Mouse (Mus musculus) adrenal gland, postnatal 10 days (tissue): Measurements from ENCODE around the gene Clnk. TPM values are rescaled to one million over a fixed set of nuclear protein-coding genes. Genes with fewer than 3 reads are reported as not detected.
"Not testable (repeated sequence)": the region's sequence is repeated elsewhere in the genome, so short reads cannot be mapped to it uniquely, and the experiment has no call there.

Experiments
- DNase-seq: peaks from one replicate; pipeline ENCODE4 v3.0.0; 2021; ENCODE audit warnings: mixed read lengths
- long read RNA-seq, 2 experiments: library from polyadenylated mRNA; stranded (forward); transcript quantifications; one replicate each; pipeline ENCODE4 v2.0.0; 2021
- total RNA-seq, 2 experiments: library from RNA; stranded (reverse); gene quantifications; 2 replicates each; pipeline ENCODE4 v1.2.3; 2021

The Clnk gene
- under 1 TPM in 1 of 2 experiments, not detected in 1; 0.39 TPM for total RNA-seq
- long read RNA-seq, experiment 1: 0 reads
- long read RNA-seq, experiment 2: 0 reads

GRCm38 (mm10) chr5:38876622-38877021, at the start of gene Clnk:
TSS of gene Clnk (minus strand) at chr5:38876812.
- no peak for DNase-seq

GRCm38 (mm10) chr5:38905271-38905670, 28.7 kb upstream of the Clnk start:
- no peak for DNase-seq

- no peak for DNase-seq
Observed at GRCm38 (mm10) chr5:38904528-38905044, 28.0 kb upstream of the Clnk start.

DNA sequence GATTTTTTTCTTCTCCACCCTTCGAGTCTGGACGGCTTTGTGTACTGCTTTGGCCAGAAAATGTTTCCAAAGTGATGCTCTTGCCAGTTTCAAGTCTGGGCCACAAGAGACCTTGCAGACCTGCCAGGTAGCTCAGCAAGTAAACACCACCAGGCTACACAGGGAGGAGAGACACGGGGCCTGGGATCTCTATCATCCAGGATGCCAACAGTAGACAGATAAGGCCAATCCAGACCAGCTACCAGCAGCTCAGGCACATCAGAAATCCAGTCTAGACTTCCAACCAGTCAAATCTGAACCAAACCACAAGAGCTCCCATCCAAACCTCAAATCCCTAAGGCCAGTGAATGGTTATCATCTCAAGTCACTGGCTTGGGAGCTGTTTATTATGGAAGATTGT, 26.3 kb upstream of the Clnk start:
- no peak for DNase-seq

- peak; percentile 4 for DNase-seq
Observed at GRCm38 (mm10) chr5:38899051-38899450, 22.4 kb upstream of the Clnk start.

GRCm38 (mm10) chr5:38888646-38889045, 12.0 kb upstream of the Clnk start:
- DNase-seq: no peak

GRCm38 (mm10) chr5:38886623-38887275, 10.1 kb upstream of the Clnk start:
- DNase-seq: no peak

DNA sequence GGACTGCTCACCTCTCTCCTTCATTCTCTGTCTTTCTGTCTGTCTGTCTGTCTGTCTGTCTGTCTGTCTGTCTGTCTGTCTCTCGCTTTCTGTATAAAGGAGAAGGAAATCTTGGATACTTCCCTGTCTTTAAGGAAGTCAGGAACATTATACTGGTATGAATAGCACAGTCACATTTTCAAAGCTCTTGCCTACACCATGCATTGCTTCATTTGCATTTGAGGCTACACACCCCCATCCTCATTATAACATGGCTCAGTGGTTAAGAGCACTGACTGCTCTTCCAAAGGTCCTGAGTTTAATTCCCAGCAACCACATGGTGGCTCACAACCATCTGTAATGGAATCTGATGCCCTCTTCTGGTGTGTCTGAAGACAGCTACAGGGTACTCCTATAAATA, 6.0 kb upstream of the Clnk start:
- DNase-seq: not testable (repeated sequence)

DNA sequence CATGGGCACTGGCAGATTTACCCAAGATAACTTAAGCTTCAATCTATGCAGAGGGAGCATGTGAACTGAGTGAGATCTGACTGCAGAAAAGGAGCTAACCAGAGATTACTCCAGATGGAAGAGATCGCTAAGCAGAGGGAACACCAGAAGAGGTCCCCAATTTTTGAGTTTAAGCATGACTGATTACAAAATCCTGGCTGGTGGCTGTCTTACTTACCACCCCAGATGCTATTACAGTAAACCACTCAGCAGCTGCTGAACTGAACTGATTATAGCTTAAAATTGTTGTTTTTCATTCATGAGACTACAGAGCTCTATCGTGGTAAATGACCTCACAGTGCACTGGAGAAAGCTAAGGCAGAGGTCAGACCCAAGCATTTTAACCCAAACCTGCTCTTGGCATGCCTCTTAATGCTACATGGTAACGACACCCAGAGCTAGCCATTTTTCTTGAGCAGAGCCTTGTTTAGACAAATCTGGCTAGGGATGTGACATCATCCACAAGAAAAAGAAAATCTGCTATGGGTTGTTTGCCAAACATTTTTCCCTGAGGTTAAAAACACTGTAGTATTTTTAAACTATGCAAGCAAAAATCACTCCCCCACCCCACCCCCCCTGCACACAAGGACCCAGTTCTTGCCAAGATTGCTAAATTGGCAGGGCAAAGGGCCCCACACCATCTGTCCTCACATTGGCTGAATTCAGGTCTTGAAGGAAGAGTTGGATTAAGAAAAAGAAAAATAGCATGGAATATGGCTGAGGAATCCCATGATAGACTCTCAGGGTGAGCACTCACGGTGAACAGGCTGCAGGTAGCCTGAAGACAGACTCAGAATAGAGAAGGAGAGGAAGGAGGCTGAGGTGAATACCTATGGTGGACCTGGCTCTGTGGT, 5.4 kb upstream of the Clnk start:
- DNase-seq: no peak

DNA sequence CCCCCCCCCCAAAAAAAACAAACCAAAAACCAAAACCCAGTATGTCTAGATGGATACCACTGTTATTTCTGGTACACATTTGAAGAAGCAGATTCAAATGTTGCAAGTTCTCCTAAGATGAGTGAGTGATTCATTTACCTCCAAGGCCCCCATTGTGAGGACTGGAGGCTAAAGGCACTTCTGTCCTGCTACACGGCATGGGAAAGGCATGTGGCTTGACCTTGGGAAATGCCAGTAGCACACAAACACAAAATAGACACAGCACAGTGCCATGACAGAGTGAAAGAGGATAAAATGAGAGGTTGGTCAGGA, 4.8 kb upstream of the Clnk start:
- DNase-seq: peak; percentile 38

- DNase-seq: peak; percentile 13
Observed at GRCm38 (mm10) chr5:38879989-38880706, 3.5 kb upstream of the Clnk start.

DNA sequence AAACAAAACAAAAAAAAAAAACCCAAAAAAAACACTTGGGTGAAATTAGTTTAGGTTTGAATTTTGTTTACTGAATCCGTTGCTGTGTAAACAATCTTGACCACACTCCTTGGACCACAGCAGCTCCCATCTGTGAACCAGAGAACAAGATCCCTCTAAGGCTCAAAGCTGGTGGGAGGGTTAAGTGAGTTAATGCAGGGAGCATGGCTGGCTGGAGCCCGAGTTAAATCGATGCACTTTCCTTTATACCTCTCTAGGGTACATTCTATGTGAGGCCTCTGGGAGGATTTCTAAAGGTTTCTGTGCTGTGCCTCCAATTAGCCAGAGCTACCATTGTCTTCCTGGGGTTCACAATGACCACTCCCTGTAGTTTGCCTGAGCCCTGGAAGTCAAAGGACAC, 1.2 kb downstream of the Clnk start:
- DNase-seq: no peak

- DNase-seq: no peak
Observed at GRCm38 (mm10) chr5:38874931-38875330, 1.7 kb downstream of the Clnk start.

- DNase-seq: no peak
Observed at GRCm38 (mm10) chr5:38872906-38873305, 3.7 kb downstream of the Clnk start.

GRCm38 (mm10) chr5:38871591-38871990, 5.0 kb downstream of the Clnk start:
- DNase-seq: no peak

DNA sequence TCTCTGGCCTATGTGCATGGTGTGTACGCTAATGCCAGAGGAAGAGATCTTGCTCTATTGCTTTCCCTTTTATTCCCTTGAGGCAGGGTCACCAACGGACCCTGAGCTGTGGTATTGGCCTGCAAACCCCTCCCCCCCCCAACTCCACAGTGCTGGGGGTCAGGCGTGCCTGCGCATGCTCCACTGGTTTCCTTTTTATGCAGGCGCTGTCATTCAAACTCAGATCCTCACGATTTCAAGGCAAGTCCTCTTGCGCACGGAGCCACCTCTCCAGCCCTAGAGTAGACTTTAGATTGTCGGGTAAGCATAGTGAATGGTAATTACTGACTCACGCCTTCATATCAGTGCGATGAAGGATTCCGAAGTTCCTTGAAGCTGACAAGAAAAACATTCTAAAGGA, 6.1 kb downstream of the Clnk start:
- DNase-seq: no peak

DNA sequence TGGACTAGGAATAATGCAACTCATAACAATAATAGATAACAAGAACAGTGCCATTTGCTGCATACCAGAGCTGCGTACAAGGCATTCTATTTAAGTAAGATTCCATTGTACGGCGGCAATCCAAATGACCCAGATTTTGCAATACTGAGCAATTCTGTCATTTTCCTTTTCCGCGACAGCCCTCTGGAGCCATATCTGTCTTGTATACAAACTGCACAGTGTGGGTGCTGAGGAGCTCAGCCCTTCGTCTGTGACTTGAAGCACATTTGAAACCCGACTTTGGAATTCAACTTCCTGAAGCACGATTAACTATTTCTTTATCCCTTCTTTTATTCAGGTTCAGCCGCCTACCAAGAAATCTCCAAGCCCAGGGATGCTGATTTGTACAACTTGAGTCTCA, 6.6 kb downstream of the Clnk start:
- DNase-seq: no peak

GRCm38 (mm10) chr5:38864624-38865023, 12.0 kb downstream of the Clnk start:
- no peak for DNase-seq

- no peak for DNase-seq
Observed at GRCm38 (mm10) chr5:38863029-38863428, 13.6 kb downstream of the Clnk start.

- DNase-seq: no peak
Observed at GRCm38 (mm10) chr5:38862288-38862985, 14.2 kb downstream of the Clnk start.

- no peak for DNase-seq
Observed at GRCm38 (mm10) chr5:38858015-38858721, 18.4 kb downstream of the Clnk start.

- no peak for DNase-seq
Observed at GRCm38 (mm10) chr5:38857591-38857990, 19.0 kb downstream of the Clnk start.
